Mouse (Mus musculus): ENCODE measurements around the gene Iqsec1. TPM values are rescaled to one million over a fixed set of nuclear protein-coding genes. Genes with fewer than 3 reads are reported as not detected.
A peak's percentile ranks its signal among the peaks of the same experiment; 100 is the strongest.

Iqsec1 gene
- polyA plus RNA-seq, 1 experiment from 2014 or later = 15.8 TPM

DNA sequence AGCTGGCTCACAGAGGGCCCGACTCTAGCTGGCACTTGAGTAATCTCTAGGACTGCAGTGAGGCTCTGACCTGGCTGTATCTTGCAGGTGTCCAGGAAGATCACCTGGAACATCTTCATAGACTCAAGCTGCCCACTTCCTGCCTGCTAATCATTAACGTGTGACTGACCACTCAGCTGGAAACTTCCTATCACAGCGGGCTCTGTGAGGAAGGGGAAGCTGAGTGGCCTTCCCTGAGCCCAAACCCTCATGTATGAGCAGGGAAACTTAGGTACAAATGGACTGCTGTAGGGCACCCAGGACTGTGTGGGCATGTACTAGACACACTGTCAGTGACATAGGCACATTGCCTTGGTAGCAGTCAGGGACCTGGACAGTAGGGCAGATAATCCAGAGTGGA lies 268.3 kb downstream of the Iqsec1 start:
- 60% methylated on average over 3 of the region's 3 CpGs for WGBS
- Histone ChIP-seq H3K9ac (no peak overlapping the region), H3K36me3 (no peaks in the 10 kb centered on the region), H3K4me1 (peaks cover 41% of the 10 kb centered on the region), H3K27ac (no peak overlapping the region), H3K4me2 (replicated peaks) (no peak overlapping the region), H3K27me3 (no peaks in the 10 kb centered on the region), H3K9me3 (replicated peaks) (no peaks in the 10 kb centered on the region), H3K4me3 (no peak overlapping the region)
- ATAC-seq (ENCODE audit: low FRiP score) = no peak

DNA sequence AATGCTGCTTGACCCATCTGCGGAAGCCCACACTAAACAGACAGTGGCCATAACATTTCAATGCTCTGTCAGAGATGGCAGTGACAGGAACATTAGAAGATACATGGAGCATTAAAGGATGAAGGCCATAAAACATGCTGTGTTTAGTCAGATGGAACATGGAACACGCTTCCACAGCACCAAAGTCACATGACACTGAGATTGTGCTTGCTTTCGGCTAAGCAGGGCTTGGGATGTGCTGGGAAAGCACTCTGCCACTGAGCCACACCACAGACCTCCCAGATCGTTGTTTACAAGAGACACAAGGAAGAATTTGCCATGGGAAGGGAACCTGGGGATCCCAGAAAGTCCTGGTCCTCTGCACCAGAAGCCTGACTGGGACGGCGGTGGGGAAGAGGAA lies 269.1 kb downstream of the Iqsec1 start:
- Histone ChIP-seq H3K9me3 (replicated peaks) (no peaks in the 10 kb centered on the region), H3K27ac (no peak overlapping the region), H3K9ac (no peak overlapping the region), H3K4me2 (replicated peaks) (no peak overlapping the region), H3K27me3 (no peaks in the 10 kb centered on the region), H3K36me3 (no peaks in the 10 kb centered on the region), H3K4me1 (peaks cover 41% of the 10 kb centered on the region), H3K4me3 (no peak overlapping the region)
- WGBS = 89% methylated on average over 6 of the region's 6 CpGs
- no peak for ATAC-seq (ENCODE audit: low FRiP score)

DNA sequence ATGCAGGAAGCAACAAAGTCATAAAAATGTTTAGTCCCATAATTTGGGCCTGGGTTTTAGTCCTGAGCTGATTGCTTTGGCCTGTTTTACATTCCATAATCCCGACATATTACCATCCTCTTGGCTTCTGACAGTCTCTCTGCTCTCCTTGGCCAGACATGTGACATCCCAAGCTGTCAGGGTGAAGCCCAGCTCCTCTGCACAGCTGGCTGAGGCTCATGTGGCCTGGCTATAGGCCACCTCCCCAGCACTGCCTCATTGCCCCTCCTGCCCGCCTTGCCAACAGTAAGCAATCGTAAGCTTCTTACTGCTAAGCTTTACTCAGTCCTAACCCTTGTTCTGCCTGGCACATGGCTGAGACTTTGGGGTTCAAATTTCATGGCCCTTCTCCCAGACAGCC lies 270.0 kb downstream of the Iqsec1 start:
- 91% methylated on average over 3 of the region's 3 CpGs for WGBS
- ATAC-seq (ENCODE audit: low FRiP score) = no peak
- no peak overlapping the region for H3K4me2 ChIP-seq (replicated peaks)
- no peaks in the 10 kb centered on the region for H3K27me3 ChIP-seq
- no peaks in the 10 kb centered on the region for H3K36me3 ChIP-seq
- no peak overlapping the region for H3K9ac ChIP-seq
- H3K4me1 ChIP-seq = peaks cover 44% of the 10 kb centered on the region
- H3K27ac ChIP-seq = no peak overlapping the region
- no peak overlapping the region for H3K4me3 ChIP-seq
- no peaks in the 10 kb centered on the region for H3K9me3 ChIP-seq (replicated peaks)

DNA sequence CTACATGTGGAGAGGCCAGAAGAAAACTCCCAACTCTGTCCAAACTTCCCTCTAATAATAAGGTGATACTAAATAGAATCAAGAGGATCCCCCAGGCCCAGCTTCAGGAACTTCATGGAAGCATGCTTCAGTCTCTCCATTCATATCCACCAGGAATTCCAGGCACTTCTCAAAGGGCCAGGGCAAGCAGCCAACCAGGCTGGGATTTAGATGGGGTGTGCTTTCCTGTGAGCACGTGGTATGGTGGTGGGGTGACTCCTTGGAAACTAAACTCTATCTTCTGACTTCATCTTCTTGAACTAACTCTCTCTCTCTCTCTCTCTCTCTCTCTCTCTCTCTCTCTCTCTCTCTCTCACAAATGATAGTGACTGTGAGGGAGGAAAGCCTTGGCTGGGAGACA lies 270.8 kb downstream of the Iqsec1 start:
- ATAC-seq (ENCODE audit: low FRiP score) = no peak
- Histone ChIP-seq H3K4me3 (no peak overlapping the region), H3K36me3 (no peaks in the 10 kb centered on the region), H3K27me3 (no peaks in the 10 kb centered on the region), H3K4me2 (replicated peaks) (no peak overlapping the region), H3K4me1 (peaks cover 45% of the 10 kb centered on the region), H3K9me3 (replicated peaks) (no peaks in the 10 kb centered on the region), H3K27ac (no peak overlapping the region), H3K9ac (no peak overlapping the region)
- WGBS = 88% methylated on average over 1 of the region's 1 CpGs

DNA sequence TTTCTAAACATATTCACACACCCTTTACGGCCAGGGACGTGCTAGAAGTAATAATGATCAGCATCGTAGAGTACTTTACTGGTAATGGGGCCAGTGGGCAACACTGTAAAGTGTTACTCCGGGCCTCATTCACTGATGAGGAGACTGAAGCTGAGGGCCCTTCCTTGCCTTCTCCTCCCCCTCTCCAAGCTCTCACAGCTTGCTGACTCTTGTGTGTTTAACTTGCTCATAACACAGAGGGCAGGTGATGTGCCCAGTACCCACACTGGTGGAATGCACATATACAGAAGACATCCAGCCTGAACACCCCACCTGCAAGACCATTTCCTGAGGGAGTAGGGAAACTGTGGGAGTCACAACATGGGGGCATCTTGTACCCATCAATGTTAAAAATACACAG lies 271.6 kb downstream of the Iqsec1 start:
- Histone ChIP-seq H3K27me3 (no peaks in the 10 kb centered on the region), H3K36me3 (no peaks in the 10 kb centered on the region), H3K4me3 (peak overlapping the region; percentile 57), H3K4me2 (replicated peaks) (peak overlapping the region; percentile 89), H3K9me3 (replicated peaks) (no peaks in the 10 kb centered on the region), H3K9ac (no peak overlapping the region), H3K4me1 (peaks cover 53% of the 10 kb centered on the region), H3K27ac (no peak overlapping the region)
- WGBS = 55% methylated on average over 4 of the region's 4 CpGs
- ATAC-seq (ENCODE audit: low FRiP score) = 0 out of 2 replicates have a peak, but pooled peaks have one; percentile 10

DNA sequence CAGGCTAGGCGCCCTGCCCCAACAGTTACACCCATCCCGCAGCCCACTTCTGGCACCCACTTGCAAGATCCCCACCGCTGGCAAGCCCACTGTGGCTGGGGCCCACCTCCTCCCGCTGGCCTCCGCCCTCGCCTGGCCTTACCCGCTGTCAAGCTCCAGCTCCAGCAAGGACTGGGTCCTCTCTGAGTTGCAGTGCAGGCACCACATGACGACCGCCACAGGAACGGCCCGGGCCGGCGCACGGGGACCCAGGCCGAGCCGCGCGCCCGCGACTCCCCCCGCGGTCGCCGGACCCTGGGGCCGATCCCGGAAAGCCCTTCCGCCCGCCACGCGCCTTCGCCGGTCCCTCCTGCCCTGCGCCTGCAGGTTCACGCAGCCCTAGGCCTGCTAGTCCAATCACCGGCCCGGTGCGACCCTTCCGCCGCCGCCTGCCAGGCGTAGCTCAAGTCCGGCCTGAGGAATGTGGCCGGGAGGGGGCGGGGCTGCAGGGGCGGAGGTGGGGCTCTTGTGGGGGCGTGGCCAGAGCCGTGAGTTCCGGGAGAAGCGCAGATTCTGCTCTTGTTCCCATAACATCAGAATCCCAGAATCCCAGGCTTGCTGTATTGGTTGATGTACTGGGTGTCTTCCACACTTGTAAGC lies 272.3 kb downstream of the Iqsec1 start:
- H3K4me2 ChIP-seq (replicated peaks) = peak overlapping the region; percentile 89
- H3K9me3 ChIP-seq (replicated peaks) = no peaks in the 10 kb centered on the region
- peak; percentile 71 for ATAC-seq (ENCODE audit: low FRiP score)
- H3K4me1 ChIP-seq = peaks cover 57% of the 10 kb centered on the region
- peak overlapping the region; percentile 77 for H3K9ac ChIP-seq
- no peaks in the 10 kb centered on the region for H3K27me3 ChIP-seq
- peak overlapping the region; percentile 64 for H3K27ac ChIP-seq
- H3K36me3 ChIP-seq = no peaks in the 10 kb centered on the region
- H3K4me3 ChIP-seq = peak overlapping the region; percentile 57
- WGBS = 3% methylated on average over 49 of the region's 49 CpGs

DNA sequence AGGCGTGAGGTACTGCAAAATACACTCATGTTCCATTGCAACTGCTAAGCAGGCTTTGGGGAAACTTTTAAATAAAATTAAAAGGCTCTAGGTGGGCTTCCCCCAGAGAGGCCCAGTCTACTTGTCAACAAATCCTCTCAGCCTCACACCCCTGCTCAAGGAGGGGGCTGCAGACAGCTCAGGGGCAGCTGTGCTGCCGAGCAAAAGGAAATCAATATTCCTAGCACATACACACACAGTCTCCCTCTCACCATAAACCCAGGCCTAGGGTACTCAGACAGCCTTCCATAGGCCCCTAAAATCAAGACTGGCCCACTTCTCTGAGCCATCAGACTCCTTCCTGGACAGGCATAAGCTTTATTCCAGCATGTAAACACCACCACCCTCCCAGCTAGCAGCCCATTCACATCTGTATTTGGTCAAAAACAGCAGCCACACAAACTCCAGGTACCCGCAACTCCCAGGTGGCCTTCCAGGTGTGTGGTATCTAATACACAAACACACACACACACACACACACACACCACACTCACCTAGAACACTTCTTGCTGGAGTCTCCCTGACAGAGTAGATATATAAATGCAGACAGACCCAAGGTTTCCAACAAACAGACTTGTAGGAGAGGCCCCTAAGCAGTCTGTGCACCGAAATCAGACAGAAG lies 273.1 kb downstream of the Iqsec1 start:
- Histone ChIP-seq H3K4me3 (peak overlapping the region; percentile 57), H3K27me3 (no peaks in the 10 kb centered on the region), H3K4me1 (peaks cover 65% of the 10 kb centered on the region), H3K4me2 (replicated peaks) (peak overlapping the region; percentile 89), H3K27ac (peak overlapping the region; percentile 64), H3K9ac (peak overlapping the region; percentile 77), H3K36me3 (no peaks in the 10 kb centered on the region), H3K9me3 (replicated peaks) (no peaks in the 10 kb centered on the region)
- 47% methylated on average over 4 of the region's 4 CpGs for WGBS
- ATAC-seq (ENCODE audit: low FRiP score) = peak; percentile 46; the same call in 1 of the 2 replicates

DNA sequence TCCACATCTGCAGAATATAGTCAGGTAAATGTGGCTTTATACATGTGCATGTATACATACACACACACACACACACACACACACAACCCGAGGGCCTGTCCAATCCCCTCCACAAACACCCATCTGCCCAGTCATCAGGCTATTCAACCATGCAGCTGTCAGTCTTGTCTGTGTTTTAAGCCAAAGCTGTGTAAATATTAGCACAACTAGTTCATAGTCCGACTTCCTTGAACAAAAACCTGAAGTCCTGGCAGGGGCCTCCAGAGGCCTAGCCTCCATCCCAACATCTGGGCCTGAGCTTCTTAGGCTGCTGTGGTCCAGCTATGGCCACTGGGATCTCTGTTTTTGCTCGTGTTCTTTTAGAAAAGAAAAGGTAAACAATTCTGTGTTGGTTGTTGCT lies 274.8 kb downstream of the Iqsec1 start:
- Histone ChIP-seq H3K27me3 (no peaks in the 10 kb centered on the region), H3K4me1 (peaks cover 71% of the 10 kb centered on the region), H3K4me2 (replicated peaks) (no peak overlapping the region), H3K27ac (peak overlapping the region; percentile 85), H3K4me3 (no peak overlapping the region), H3K9me3 (replicated peaks) (no peaks in the 10 kb centered on the region), H3K36me3 (no peaks in the 10 kb centered on the region), H3K9ac (no peak overlapping the region)
- ATAC-seq (ENCODE audit: low FRiP score) = no peak
- 52% methylated on average over 3 of the region's 3 CpGs for WGBS

DNA sequence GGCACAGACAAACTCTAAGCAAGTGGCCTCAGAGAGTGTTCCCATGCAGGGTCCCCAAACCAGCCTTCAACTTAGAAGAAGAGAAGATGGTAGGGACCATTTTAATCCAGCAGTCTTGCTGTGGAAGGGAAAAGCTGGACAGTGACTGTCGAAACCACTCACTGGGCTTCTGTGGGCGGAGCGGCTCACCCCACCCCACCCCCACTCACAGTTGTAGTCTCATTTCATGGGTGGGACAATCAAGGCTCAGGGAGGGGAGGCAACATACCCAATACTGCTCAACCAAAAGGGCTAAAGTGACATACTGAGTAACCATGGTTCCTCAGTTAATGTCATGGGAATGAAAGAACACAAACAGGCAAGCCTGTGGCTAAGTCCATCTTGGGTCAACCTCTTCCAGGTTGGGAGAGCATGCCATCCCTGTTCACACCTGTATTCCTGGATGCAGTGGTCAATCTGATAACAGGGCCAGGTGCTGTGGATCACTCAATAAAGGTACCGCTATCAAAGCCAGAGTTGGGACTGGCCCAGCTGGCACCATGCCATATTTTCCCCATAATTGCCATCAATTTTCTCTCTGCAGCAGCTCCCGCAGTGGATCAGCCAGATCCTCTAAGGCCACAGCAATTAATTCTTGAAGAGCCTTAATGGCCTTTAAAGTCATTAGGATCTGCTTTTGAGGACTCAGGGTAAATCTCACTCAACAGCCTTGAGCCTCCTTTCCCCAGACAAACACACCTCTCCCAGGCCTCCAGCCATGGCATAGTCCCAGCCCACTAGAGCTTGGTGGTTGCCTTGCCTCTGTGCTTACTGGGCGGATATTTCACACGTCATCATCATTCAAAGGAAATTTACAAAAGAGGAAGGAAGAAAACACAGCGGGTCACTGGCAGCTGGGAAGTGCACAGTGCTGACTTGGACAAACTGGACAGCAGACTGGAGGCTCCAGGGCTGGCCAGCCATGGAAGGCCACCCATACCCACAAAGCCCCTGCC lies 275.7 kb downstream of the Iqsec1 start:
- 61% methylated on average over 8 of the region's 8 CpGs for WGBS
- no peak overlapping the region for H3K4me3 ChIP-seq
- no peaks in the 10 kb centered on the region for H3K27me3 ChIP-seq
- H3K4me2 ChIP-seq (replicated peaks) = no peak overlapping the region
- H3K4me1 ChIP-seq = peaks cover 71% of the 10 kb centered on the region
- no peaks in the 10 kb centered on the region for H3K9me3 ChIP-seq (replicated peaks)
- ATAC-seq (ENCODE audit: low FRiP score) = no peak
- H3K36me3 ChIP-seq = no peaks in the 10 kb centered on the region
- peak overlapping the region; percentile 85 for H3K27ac ChIP-seq
- no peak overlapping the region for H3K9ac ChIP-seq

DNA sequence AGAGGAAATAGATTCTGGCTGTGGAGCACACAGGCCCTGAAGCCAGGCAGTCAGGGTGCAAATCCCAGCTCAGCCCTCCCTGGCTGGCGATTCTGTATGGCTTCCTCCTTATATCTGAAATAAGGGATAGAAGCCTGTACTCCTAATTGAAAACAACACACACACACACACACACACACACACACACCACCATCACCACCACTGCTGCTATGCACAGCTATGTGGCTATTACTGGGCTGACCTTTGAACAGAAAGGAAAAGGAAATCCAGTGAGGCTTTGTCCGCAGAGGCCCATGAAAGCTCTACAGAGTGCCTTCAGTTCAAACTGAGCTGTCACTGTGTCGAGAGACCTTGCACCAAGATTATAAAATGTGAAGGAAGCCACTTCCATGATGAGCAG lies 276.4 kb downstream of the Iqsec1 start:
- Histone ChIP-seq H3K4me1 (peaks cover 76% of the 10 kb centered on the region), H3K4me2 (replicated peaks) (peak overlapping the region; percentile 9; the same call in 1 of the 2 replicates), H3K27me3 (no peaks in the 10 kb centered on the region), H3K9ac (peak overlapping the region; percentile 6; the same call in 1 of the 2 replicates), H3K4me3 (no peak overlapping the region), H3K27ac (peak overlapping the region; percentile 85), H3K9me3 (replicated peaks) (no peaks in the 10 kb centered on the region), H3K36me3 (no peaks in the 10 kb centered on the region)
- 57% methylated on average over 3 of the region's 3 CpGs for WGBS
- no peak for ATAC-seq (ENCODE audit: low FRiP score)

DNA sequence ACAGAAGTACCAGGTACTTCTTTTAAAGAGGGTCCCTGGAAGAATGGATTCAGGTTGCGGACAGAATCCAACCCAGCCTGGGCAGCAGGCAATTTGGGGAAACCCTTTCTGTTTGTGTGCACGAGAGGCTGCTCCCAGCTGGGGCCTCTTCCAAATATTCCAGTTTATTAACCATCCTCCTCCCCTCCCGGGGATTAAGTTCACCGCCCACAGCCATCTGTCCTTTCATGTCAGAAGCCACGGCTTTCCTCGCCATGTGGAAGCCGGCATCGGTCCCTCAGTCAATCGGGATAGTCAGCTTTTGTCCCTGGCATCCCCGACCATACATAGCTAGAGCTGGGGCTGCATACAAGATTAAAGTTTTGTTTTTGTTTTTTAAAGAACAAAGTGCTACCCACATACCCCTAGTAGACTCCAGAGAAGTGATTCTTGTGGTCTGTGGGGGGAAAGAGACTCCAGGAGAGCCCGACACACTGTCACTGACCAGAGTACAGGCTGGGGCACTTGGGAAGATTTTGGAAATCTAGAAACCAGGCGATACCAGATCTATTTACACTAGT lies 276.9 kb downstream of the Iqsec1 start:
- peak overlapping the region; percentile 6; the same call in 1 of the 2 replicates for H3K9ac ChIP-seq
- no peaks in the 10 kb centered on the region for H3K9me3 ChIP-seq (replicated peaks)
- peak overlapping the region; percentile 9; the same call in 1 of the 2 replicates for H3K4me2 ChIP-seq (replicated peaks)
- H3K36me3 ChIP-seq = no peaks in the 10 kb centered on the region
- no peak overlapping the region for H3K4me3 ChIP-seq
- H3K4me1 ChIP-seq = peaks cover 75% of the 10 kb centered on the region
- 0 out of 2 replicates have a peak, but pooled peaks have one; percentile 9 for ATAC-seq (ENCODE audit: low FRiP score)
- WGBS = 29% methylated on average over 12 of the region's 12 CpGs
- H3K27ac ChIP-seq = peak overlapping the region; percentile 85
- H3K27me3 ChIP-seq = no peaks in the 10 kb centered on the region

DNA sequence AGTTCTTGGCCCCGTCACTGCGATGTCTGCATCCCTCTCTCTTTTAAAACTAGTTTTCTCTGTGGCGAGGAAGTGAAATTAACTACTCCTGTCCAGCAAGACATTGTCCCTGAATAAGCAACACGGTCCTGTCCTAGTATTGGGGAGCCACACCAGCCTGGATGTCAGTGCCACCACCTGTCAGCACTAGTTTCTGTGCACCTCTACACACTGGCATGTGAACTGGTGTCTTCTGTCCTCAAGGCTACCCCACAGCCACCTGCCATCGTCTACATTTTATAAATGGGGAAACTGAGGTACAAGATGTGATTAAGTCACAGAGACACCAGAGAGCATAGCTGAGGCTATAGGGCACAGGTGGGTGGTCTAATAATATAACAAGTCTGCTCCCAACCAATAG lies 277.7 kb downstream of the Iqsec1 start:
- no peak overlapping the region for H3K9ac ChIP-seq
- no peak overlapping the region for H3K4me3 ChIP-seq
- WGBS = 93% methylated on average over 5 of the region's 5 CpGs
- no peaks in the 10 kb centered on the region for H3K27me3 ChIP-seq
- H3K4me1 ChIP-seq = peaks cover 71% of the 10 kb centered on the region
- H3K36me3 ChIP-seq = no peaks in the 10 kb centered on the region
- no peak for ATAC-seq (ENCODE audit: low FRiP score)
- H3K27ac ChIP-seq = peak overlapping the region; percentile 85; the same call in 1 of the 2 replicates
- H3K9me3 ChIP-seq (replicated peaks) = no peaks in the 10 kb centered on the region
- H3K4me2 ChIP-seq (replicated peaks) = no peak overlapping the region
